Mouse (Mus musculus) intestine, embryonic 14.5 days (tissue): Measurements from ENCODE around the gene S100a2. TPM values are rescaled to one million over a fixed set of nuclear protein-coding genes. Genes with fewer than 3 reads are reported as not detected.

Experiments
- ATAC-seq: fragments of 200-750 bp; cut with Nextera tagmentation; replicated peaks from 2 replicates; pipeline ENCODE4 v1.8.0; 2017; ENCODE audit warnings: low read depth, moderate number of reproducible peaks, moderate TSS enrichment, moderate library complexity; ENCODE audit not compliant: low FRiP score, low TSS enrichment
- DNase-seq: peaks from one replicate; pipeline ENCODE4 v3.0.0-alpha.2; 2018; ENCODE audit warnings: low spot score
- H3K27ac ChIP-seq: fragments of 300-500 bp; sonication (generic); 2 replicates; pipeline ENCODE4 v1.5.1; 2014; ENCODE audit warnings: low read depth, mild to moderate bottlenecking, control low read depth
- H3K27me3 ChIP-seq: fragments of 300-500 bp; sonication (generic); replicated peaks from 2 replicates; pipeline ENCODE4 v1.6.1; 2014; ENCODE audit warnings: low read length, control low read depth; ENCODE audit not compliant: control insufficient read depth, insufficient read depth
- H3K36me3 ChIP-seq: fragments of 300-500 bp; sonication (generic); 2 replicates; pipeline ENCODE4 v1.6.1; 2014; ENCODE audit warnings: low read length, control low read depth; ENCODE audit not compliant: control insufficient read depth, insufficient read depth
- H3K4me1 ChIP-seq: fragments of 300-500 bp; sonication (generic); replicated peaks from 2 replicates; pipeline ENCODE4 v1.6.1; 2014; ENCODE audit warnings: low read length, control low read depth, mixed read lengths; ENCODE audit not compliant: control insufficient read depth, insufficient read depth
- H3K4me2 ChIP-seq: fragments of 300-500 bp; sonication (generic); 2 replicates; pipeline ENCODE4 v1.6.1; 2014; ENCODE audit warnings: low read length
- H3K4me3 ChIP-seq: fragments of 300-500 bp; sonication (generic); 2 replicates; pipeline ENCODE4 v1.5.1; 2014; ENCODE audit warnings: low read depth, low read length, control low read depth, mixed read lengths
- H3K9ac ChIP-seq: fragments of 300-500 bp; sonication (generic); 2 replicates; pipeline ENCODE4 v1.6.1; 2014; ENCODE audit warnings: mild to moderate bottlenecking, low read length
- H3K9me3 ChIP-seq: fragments of 300-500 bp; sonication (generic); 2 replicates; pipeline ENCODE4 v1.6.1; 2016; ENCODE audit warnings: low read length, control low read depth; ENCODE audit not compliant: control insufficient read depth
- WGBS: fragments of 180-500 bp; shearing (Covaris S2); extraction: QIAGEN DNeasy Blood & Tissue Kit; methylation state at CpG from one replicate; pipeline ENCODE4 v1.1.7; 2014; 5-methylcytosine and 5-hydroxymethylcytosine counted together
- polyA plus RNA-seq: library from polyadenylated mRNA; unstranded; fragments of >200 nt; fragmentation: Nextera tagmentation; extraction: Ambion mirVana; gene quantifications from 2 replicates; pipeline ENCODE4 v1.2.1, GENCODE M21; 2014

The S100a2 gene
- polyA plus RNA-seq, 1 experiment from 2014 or later = not detected

DNA sequence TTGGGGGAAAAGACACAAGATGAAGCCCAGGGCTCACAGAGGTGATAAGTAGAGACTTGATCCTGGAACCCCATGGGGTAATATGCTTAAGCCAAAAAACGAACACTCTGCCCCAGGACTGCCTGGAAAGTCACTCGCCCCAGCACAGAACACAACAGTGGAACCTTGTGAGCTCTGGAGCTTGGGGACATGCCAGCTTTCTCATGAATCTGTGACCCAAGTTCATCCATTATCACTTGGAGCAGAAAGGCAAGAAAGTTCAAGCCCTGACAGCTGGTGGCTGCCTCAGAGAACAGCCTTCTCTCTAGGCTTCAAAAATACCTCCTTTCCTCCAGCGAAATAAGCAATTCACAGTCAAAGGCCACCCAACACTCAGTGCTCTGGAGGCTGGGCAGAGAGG is 9.4 kb downstream of the S100a2 start:
- no peaks in the 10 kb centered on the region for H3K9me3 ChIP-seq
- DNase-seq (no peak), ATAC-seq (no peak)
- H3K27ac ChIP-seq = no peak overlapping the region
- no peak overlapping the region for H3K9ac ChIP-seq
- H3K27me3 ChIP-seq = no peaks in the 10 kb centered on the region
- no peaks in the 10 kb centered on the region for H3K36me3 ChIP-seq
- WGBS = 77% methylated on average over 3 of the region's 3 CpGs
- H3K4me1 ChIP-seq = peaks cover 5% of the 10 kb centered on the region
- no peak overlapping the region for H3K4me2 ChIP-seq
- no peak overlapping the region for H3K4me3 ChIP-seq

DNA sequence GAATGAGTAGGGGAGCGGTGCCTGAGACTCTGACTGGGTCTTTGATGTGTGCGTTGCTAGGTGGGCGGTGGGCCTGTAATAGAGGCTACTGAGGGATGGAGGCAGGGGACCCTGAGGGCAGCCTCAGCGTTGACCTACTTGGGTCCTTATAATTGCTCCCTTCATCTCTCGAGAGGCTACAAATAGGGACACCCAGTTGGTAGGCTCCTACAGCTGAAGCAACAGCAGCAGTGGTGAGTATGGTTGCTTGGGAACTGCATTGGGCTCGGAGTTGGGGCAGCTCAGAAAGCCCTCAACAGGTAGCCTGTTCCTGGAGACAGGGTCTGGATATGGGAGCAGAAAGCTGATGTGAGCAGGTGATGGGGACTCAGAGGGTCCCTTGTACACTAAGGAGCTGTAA is 10.0 kb downstream of the S100a2 start:
- H3K9ac ChIP-seq = no peak overlapping the region
- no peaks in the 10 kb centered on the region for H3K9me3 ChIP-seq
- H3K4me2 ChIP-seq = no peak overlapping the region
- no peak overlapping the region for H3K4me3 ChIP-seq
- H3K36me3 ChIP-seq = no peaks in the 10 kb centered on the region
- no peak for ATAC-seq
- H3K4me1 ChIP-seq = peaks cover 11% of the 10 kb centered on the region
- DNase-seq = no peak
- no peak overlapping the region for H3K27ac ChIP-seq
- WGBS = 86% methylated on average over 6 of the region's 6 CpGs
- H3K27me3 ChIP-seq = no peaks in the 10 kb centered on the region

DNA sequence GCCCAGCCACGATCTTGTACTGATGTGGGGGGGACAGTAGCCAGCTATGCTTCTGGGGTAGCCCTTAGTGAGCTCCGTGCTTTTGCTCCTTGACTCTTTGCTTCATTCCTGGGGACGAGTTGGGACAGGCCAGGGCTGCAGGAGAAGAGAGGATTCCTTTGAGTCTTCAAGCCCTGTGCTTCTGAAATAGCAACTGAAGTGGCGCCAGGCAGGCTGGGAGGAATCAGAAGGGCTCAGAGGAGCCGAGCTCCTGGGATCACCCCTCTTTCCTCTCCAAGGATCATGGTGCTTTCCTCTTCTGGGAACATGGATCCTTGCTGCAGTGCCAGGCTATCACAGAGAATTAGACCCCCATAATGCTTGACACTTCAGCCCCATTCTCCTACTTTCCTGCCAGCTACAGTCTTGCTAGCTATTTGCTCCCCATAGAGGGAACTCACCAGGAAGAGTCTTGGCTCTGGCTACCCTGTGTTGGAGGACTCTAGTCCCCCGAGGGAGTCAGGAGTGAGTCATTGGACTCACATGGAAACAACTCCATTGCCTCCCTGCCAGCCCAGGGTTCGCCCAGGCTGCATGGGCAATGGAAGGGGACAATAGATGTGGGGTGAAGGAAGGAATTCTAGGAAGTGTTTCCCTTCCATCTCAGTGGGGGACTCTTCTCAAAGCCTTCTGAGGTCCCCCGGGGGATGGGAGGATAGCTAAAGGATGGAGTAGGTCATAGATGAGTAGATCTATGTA is 10.6 kb downstream of the S100a2 start:
- Histone ChIP-seq H3K4me1 (peaks cover 16% of the 10 kb centered on the region), H3K4me3 (no peak overlapping the region), H3K27ac (no peak overlapping the region), H3K9me3 (no peaks in the 10 kb centered on the region), H3K27me3 (no peaks in the 10 kb centered on the region), H3K36me3 (no peaks in the 10 kb centered on the region), H3K4me2 (no peak overlapping the region), H3K9ac (no peak overlapping the region)
- DNase-seq (no peak), ATAC-seq (no peak)
- 80% methylated on average over 8 of the region's 8 CpGs for WGBS

DNA sequence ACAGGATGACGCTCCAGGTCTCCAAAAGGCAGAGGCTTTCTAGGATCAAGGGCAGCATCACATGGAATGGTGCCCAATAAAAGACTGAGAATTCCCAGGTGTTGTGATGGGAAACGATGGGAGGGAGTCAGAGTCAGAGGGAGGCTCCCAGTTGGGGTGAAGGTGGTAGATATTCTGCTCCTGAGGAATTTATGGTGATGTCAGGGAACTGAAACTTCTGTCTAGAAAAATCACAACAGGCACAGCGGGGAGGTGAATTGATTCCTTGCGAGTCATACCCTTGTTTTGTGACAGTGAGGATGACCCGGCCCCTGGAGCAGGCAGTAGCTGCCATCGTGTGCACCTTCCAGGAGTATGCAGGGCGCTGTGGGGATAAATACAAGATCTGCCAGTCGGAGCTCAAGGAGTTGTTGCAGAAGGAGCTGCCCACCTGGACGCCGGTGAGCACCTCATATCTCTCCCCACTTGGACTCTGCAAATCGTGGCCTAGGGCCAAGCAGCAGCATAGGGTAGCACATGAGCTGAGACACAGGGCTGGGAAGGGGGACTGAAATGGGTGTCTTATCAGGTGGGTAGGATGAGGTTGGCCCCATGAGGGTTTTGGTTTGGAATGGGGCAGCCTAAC is 11.6 kb downstream of the S100a2 start, which contains the start of gene Gm42674:
Gm42674 (plus strand) TSS at position 419 of the 625 bp plus-strand sequence.
- Histone ChIP-seq H3K4me1 (peaks cover 23% of the 10 kb centered on the region), H3K4me2 (no peak within 1 kb of the TSS), H3K36me3 (no peaks in the 10 kb centered on the region), H3K27ac (no peak within 1 kb of the TSS), H3K9me3 (no peaks in the 10 kb centered on the region), H3K9ac (no peak within 1 kb of the TSS), H3K4me3 (no peak within 1 kb of the TSS), H3K27me3 (no peaks in the 10 kb centered on the region)
- DNase-seq (no peak), ATAC-seq (no peak)
- 76% methylated on average over 11 of the region's 11 CpGs for WGBS

DNA sequence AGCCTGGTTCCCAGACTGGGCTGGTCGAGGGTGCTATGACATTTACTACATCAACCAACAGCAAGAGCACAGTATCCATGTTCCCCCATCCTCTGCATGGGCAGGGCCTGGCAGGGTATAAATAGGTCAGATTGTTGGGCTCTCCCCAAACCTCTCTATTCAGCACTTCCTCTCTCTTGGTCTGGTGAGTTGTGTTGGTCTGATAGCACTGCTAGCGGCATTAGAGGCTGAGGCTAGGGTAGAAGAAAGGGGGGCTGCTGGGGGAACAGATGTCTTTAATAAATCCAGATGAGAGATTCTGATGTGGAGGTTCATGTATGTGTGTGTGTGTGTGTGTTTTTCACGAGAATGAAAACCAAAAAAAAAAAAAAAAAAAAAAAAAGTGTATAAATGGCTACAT is 13.6 kb downstream of the S100a2 start, which contains the start of gene S100a4:
S100a4 (plus strand) TSS at position 149 of the 400 bp plus-strand sequence.
- peak within 1 kb of the TSS; percentile 44 for H3K27ac ChIP-seq
- H3K4me2 ChIP-seq = no peak within 1 kb of the TSS
- H3K27me3 ChIP-seq = no peaks in the 10 kb centered on the region
- ATAC-seq (no peak), DNase-seq (no peak)
- no peaks in the 10 kb centered on the region for H3K9me3 ChIP-seq
- peaks cover 23% of the 10 kb centered on the region for H3K4me1 ChIP-seq
- no peak within 1 kb of the TSS for H3K9ac ChIP-seq
- no peak within 1 kb of the TSS for H3K4me3 ChIP-seq
- H3K36me3 ChIP-seq = no peaks in the 10 kb centered on the region
- WGBS = 43% methylated on average over 3 of the region's 3 CpGs

DNA sequence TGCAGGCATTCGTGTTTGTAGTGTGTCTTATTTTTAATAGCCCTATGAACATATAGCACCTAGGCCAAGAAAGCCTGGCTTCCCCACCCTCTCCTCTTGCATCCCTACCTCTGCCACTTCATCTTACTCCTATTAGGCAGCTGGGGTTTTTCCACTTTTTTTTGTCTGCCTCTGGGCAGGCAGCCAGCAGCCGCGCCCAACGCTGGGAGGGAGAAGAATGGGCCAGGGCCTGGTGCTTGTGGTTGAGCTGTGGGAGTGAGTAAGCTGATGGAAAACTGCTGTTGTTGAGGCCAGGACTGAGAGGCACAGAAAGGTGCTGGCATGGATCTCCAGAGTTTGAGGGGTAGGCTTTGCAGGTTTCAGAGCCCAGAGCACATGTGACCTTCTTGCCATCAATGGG is 14.4 kb downstream of the S100a2 start:
- WGBS = 28% methylated on average over 4 of the region's 4 CpGs
- DNase-seq (peak; percentile 88), ATAC-seq (peak; percentile 73)
- peak overlapping the region; percentile 44 for H3K27ac ChIP-seq
- H3K27me3 ChIP-seq = no peaks in the 10 kb centered on the region
- H3K36me3 ChIP-seq = no peaks in the 10 kb centered on the region
- H3K4me1 ChIP-seq = peaks cover 23% of the 10 kb centered on the region
- no peak overlapping the region for H3K4me2 ChIP-seq
- no peak overlapping the region for H3K9ac ChIP-seq
- H3K9me3 ChIP-seq = no peaks in the 10 kb centered on the region
- H3K4me3 ChIP-seq = no peak overlapping the region

DNA sequence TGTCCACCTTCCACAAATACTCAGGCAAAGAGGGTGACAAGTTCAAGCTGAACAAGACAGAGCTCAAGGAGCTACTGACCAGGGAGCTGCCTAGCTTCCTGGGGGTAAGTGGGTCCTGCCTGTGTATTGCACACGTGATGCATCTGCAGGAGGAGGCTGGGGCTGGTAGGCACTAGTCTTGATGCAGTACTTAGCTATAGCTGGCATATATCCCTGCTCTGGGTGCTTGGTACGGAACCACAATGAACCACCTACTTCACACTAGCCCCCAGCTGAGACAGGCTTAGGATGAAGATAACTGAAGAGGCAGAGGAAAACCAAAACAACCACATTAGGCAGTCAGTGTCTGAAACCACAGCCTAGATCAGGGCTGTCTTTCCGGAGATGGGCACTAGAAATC is 15.0 kb downstream of the S100a2 start:
- no peaks in the 10 kb centered on the region for H3K9me3 ChIP-seq
- H3K4me3 ChIP-seq = no peak overlapping the region
- no peak overlapping the region for H3K9ac ChIP-seq
- ATAC-seq (no peak), DNase-seq (no peak)
- no peaks in the 10 kb centered on the region for H3K27me3 ChIP-seq
- 84% methylated on average over 3 of the region's 3 CpGs for WGBS
- H3K36me3 ChIP-seq = no peaks in the 10 kb centered on the region
- peak overlapping the region; percentile 40 for H3K27ac ChIP-seq
- H3K4me1 ChIP-seq = peaks cover 23% of the 10 kb centered on the region
- no peak overlapping the region for H3K4me2 ChIP-seq

DNA sequence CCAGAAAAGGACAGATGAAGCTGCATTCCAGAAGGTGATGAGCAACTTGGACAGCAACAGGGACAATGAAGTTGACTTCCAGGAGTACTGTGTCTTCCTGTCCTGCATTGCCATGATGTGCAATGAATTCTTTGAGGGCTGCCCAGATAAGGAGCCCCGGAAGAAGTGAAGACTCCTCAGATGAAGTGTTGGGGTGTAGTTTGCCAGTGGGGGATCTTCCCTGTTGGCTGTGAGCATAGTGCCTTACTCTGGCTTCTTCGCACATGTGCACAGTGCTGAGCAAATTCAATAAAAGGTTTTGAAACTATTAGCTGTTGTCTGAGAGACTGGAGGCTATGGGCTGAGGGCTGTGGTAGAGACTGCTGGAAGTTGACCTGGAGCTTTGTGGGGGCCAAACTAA is 15.7 kb downstream of the S100a2 start:
- no peaks in the 10 kb centered on the region for H3K36me3 ChIP-seq
- 77% methylated on average over 2 of the region's 2 CpGs for WGBS
- H3K4me1 ChIP-seq = peaks cover 23% of the 10 kb centered on the region
- H3K27me3 ChIP-seq = no peaks in the 10 kb centered on the region
- no peak overlapping the region for H3K9ac ChIP-seq
- H3K27ac ChIP-seq = peak overlapping the region; percentile 39
- ATAC-seq = no peak
- H3K9me3 ChIP-seq = no peaks in the 10 kb centered on the region
- no peak overlapping the region for H3K4me3 ChIP-seq
- DNase-seq = no peak
- no peak overlapping the region for H3K4me2 ChIP-seq

DNA sequence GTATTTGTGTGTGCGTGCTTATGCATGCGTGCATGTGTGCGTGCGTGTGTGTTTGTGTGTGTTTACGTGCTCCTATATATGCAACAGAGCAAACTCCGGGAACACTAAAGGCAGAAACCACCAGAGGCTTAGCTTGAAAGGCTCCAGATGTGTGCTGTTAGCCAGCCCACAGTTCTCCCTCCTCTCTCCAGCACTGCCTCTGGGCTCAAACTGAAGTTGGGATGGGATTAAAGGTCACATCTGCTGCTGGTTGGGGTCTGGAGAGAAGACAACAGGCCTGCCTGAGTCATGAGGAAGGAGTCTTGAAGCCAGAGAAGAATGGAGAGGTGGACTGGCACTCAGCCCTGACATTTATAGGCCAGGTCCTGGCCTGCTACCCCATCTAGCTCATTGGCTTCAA is 16.1 kb downstream of the S100a2 start:
- Histone ChIP-seq H3K4me2 (no peak overlapping the region), H3K4me3 (no peak overlapping the region), H3K9me3 (no peaks in the 10 kb centered on the region), H3K9ac (no peak overlapping the region), H3K27me3 (no peaks in the 10 kb centered on the region), H3K36me3 (no peaks in the 10 kb centered on the region), H3K4me1 (peaks cover 23% of the 10 kb centered on the region), H3K27ac (peak overlapping the region; percentile 39)
- 55% methylated on average over 6 of the region's 6 CpGs for WGBS
- DNase-seq (no peak), ATAC-seq (no peak)
